Mouse (Mus musculus) liver, embryonic 15.5 days (tissue): Measurements from ENCODE around the gene Tdgf1. TPM values are rescaled to one million over a fixed set of nuclear protein-coding genes. Genes with fewer than 3 reads are reported as not detected.

Experiments
- ATAC-seq: fragments of 200-750 bp; cut with Nextera tagmentation; 2 replicates; pipeline ENCODE4 v1.8.0; 2017; ENCODE audit warnings: moderate number of reproducible peaks, mild to moderate bottlenecking, moderate library complexity; ENCODE audit not compliant: insufficient read depth
- H3K27ac ChIP-seq: fragments of 300-500 bp; sonication (generic); replicated peaks from 2 replicates; pipeline ENCODE4 v1.5.1; 2015; ENCODE audit warnings: mild to moderate bottlenecking, inconsistent platforms
- H3K27me3 ChIP-seq: fragments of 300-500 bp; sonication (generic); 2 replicates; pipeline ENCODE4 v1.6.1; 2015; ENCODE audit warnings: mild to moderate bottlenecking, inconsistent platforms
- H3K36me3 ChIP-seq: fragments of 300-500 bp; sonication (generic); replicated peaks from 2 replicates; pipeline ENCODE4 v1.6.1; 2015; ENCODE audit warnings: moderate library complexity, mild to moderate bottlenecking, inconsistent platforms
- H3K4me1 ChIP-seq: fragments of 300-500 bp; sonication (generic); replicated peaks from 2 replicates; pipeline ENCODE4 v1.6.1; 2015; ENCODE audit warnings: inconsistent platforms
- H3K4me2 ChIP-seq: fragments of 300-500 bp; sonication (generic); 2 replicates; pipeline ENCODE4 v1.6.1; 2015; ENCODE audit warnings: moderate library complexity, mild to moderate bottlenecking, inconsistent platforms
- H3K4me3 ChIP-seq: fragments of 300-500 bp; sonication (generic); replicated peaks from 2 replicates; pipeline ENCODE4 v1.5.1; 2015; ENCODE audit warnings: mild to moderate bottlenecking, inconsistent platforms
- H3K9ac ChIP-seq: fragments of 300-500 bp; sonication (generic); 2 replicates; pipeline ENCODE4 v1.6.1; 2015; ENCODE audit warnings: moderate library complexity, mild to moderate bottlenecking, inconsistent platforms
- H3K9me3 ChIP-seq: fragments of 300-500 bp; sonication (generic); replicated peaks from 2 replicates; pipeline ENCODE4 v1.6.1; 2016; ENCODE audit warnings: inconsistent platforms
- WGBS: fragments of 180-500 bp; shearing (Covaris S2); methylation state at CpG from one replicate; pipeline ENCODE4 v1.1.7; 2015; ENCODE audit warnings: mixed read lengths; ENCODE audit not compliant: insufficient replicate concordance; 5-methylcytosine and 5-hydroxymethylcytosine counted together
- polyA plus RNA-seq: library from polyadenylated mRNA; unstranded; fragments of >200 nt; fragmentation: Nextera tagmentation; extraction: Ambion mirVana; gene quantifications from 2 replicates; pipeline ENCODE4 v1.2.1, GENCODE M21; 2015

The Tdgf1 gene
- polyA plus RNA-seq, 1 experiment from 2014 or later: not detected

DNA sequence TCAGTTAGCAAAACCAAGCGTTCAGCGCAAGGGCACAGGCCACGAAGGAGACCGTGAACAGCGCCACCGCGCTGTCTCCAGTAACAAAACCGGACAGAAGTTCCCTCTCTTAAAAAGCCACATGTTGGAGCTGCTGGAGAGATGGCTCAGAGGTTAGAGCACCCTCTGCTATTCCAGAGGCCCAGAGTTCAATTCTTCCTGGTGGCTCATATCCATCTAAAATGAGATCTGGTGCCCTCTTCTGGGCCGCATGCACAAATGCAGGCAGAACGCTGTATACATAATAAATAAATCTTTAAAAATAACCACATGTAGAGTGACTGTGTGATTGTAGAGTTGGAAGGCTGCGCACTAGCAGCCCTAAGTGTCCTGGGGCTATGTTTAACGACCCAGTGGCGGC is 1.7 kb downstream of the Tdgf1 start:
- no peak overlapping the region for H3K27ac ChIP-seq
- H3K27me3 ChIP-seq: peaks cover 47% of the 10 kb centered on the region
- H3K36me3 ChIP-seq: no peaks in the 10 kb centered on the region
- no peak overlapping the region for H3K4me2 ChIP-seq
- no peak overlapping the region for H3K4me3 ChIP-seq
- no peaks in the 10 kb centered on the region for H3K4me1 ChIP-seq
- no peak overlapping the region for H3K9ac ChIP-seq
- ATAC-seq: no peak
- H3K9me3 ChIP-seq: no peaks in the 10 kb centered on the region
- WGBS: 32% methylated on average over 13 of the region's 13 CpGs

DNA sequence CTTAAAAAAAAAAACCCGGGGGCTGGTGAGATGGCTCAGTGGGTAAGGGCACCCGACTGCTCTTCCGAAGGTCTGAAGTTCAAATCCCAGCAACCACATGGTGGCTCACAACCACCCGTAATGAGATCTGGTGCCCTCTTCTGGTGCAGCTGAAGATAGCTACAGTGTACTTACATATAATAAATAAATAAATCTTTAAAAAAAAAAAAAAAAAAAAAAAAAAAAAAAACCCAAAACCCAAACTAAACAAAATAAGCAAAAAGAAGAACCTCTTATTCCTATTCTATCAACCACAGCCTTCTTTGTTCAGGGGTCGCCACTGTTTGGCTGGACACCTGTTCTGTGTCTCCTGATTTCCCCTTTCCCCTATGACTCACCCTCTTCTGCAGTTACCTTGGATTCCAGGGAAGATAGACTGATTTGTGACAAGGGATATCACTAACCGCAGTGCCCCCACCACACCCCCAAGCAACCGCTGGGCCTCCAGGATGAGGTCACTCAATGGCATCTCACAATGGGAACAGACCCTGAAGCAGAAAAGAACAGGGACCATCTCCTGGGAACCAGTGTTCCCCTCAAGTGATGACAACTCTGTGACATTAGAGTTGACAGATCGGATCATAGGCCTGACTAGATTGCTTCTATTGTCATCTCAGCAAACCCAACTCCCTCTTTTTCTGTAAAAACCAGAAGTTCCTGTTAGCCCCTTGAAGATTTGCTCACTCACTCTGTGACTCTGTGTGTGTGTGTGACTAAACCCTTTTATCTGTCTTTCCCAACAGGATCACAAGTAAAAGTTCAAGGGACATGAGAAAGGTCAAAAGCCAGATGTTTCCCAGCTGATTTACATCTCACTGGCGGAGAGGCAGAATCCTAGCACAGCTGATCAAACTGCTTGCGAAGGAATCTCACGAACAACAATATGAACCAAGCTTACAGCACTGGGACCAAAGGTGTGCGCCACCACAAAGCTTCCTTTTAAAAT is 8.2 kb downstream of the Tdgf1 start:
- Histone ChIP-seq H3K36me3 (no peaks in the 10 kb centered on the region), H3K9me3 (no peaks in the 10 kb centered on the region), H3K4me2 (no peak overlapping the region), H3K27me3 (no peaks in the 10 kb centered on the region), H3K4me1 (no peaks in the 10 kb centered on the region), H3K4me3 (no peak overlapping the region), H3K9ac (no peak overlapping the region), H3K27ac (no peak overlapping the region)
- no peak for ATAC-seq
- WGBS: 50% methylated on average over 12 of the region's 12 CpGs

DNA sequence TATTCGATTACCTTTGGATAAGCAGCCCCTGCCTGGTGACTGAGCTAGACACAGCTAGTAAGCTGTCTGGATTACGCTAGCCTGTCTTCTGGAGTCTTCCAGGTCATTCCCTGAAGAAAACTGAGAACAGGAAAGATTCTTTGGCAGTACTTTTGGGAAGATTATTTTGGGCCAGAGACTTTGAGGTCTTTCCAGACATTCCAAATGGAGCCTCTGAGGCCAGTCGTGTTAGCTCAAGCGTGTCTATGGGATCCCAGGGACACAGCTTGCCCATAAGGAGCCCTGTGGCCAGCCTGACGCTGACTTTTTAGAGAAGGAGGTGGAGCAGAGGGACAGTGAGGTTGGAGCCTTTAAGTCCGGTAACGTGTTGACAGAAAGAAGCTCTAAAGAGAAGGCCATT is 10.0 kb downstream of the Tdgf1 start:
- H3K9ac ChIP-seq: no peak overlapping the region
- ATAC-seq: no peak
- H3K27me3 ChIP-seq: no peaks in the 10 kb centered on the region
- no peak overlapping the region for H3K4me2 ChIP-seq
- H3K4me1 ChIP-seq: no peaks in the 10 kb centered on the region
- H3K27ac ChIP-seq: no peak overlapping the region
- H3K4me3 ChIP-seq: no peak overlapping the region
- H3K9me3 ChIP-seq: no peaks in the 10 kb centered on the region
- H3K36me3 ChIP-seq: no peaks in the 10 kb centered on the region
- 63% methylated on average over 7 of the region's 7 CpGs for WGBS

DNA sequence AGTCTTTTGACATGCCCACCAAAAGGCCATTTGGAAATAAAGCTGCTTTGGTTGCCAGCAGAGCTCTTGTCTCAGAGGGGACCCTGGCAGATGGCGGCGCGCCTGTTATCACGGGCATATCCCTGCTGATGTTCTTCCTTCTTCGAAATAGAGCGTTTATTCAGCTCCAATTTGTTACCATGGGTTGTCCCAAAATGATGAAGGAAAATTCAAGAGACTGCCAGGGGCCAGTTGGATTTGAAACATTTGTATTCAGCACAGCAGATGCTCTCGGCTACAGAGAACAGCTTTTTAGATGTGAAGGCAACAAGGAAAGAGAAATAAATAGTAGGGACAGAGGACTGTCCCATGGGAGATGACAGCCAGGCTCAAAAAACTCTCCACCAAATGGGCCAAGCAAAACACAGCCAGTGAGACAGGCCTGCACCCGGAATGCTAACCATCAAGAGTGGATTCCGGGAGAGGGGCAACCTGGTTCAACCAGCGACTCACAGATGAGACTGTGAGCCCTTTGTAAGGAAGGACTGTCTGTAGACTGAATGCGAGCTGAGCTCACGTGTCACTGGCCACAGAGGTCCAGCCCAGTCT is 12.0 kb downstream of the Tdgf1 start:
- Histone ChIP-seq H3K36me3 (no peaks in the 10 kb centered on the region), H3K27ac (no peak overlapping the region), H3K9me3 (no peaks in the 10 kb centered on the region), H3K4me3 (no peak overlapping the region), H3K9ac (no peak overlapping the region), H3K4me1 (no peaks in the 10 kb centered on the region), H3K4me2 (no peak overlapping the region), H3K27me3 (no peaks in the 10 kb centered on the region)
- no peak for ATAC-seq
- 66% methylated on average over 12 of the region's 12 CpGs for WGBS

DNA sequence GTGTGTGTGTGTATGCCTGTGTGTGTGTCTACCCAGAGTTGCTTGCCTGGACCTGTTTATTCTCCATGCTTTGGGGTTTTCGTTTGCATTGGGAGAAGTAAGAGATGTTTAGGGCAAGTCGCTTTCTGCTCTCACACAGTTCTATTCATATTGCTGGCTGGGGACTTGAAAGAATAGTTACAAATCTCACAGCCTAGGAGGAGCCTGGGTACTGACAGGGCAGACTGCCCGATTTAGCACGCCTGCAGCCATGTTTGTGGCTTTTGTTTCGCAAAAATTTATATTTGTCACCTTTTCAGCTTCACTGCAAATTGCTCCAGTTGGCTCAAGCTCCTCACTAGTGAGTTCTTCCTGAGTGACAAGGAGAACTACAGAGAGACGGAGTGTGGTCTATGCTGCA is 14.4 kb downstream of the Tdgf1 start:
- Histone ChIP-seq H3K9me3 (no peaks in the 10 kb centered on the region), H3K27ac (no peak overlapping the region), H3K27me3 (no peaks in the 10 kb centered on the region), H3K4me1 (no peaks in the 10 kb centered on the region), H3K4me2 (no peak overlapping the region), H3K4me3 (no peak overlapping the region), H3K36me3 (no peaks in the 10 kb centered on the region), H3K9ac (no peak overlapping the region)
- no peak for ATAC-seq
- 60% methylated on average over 6 of the region's 6 CpGs for WGBS

DNA sequence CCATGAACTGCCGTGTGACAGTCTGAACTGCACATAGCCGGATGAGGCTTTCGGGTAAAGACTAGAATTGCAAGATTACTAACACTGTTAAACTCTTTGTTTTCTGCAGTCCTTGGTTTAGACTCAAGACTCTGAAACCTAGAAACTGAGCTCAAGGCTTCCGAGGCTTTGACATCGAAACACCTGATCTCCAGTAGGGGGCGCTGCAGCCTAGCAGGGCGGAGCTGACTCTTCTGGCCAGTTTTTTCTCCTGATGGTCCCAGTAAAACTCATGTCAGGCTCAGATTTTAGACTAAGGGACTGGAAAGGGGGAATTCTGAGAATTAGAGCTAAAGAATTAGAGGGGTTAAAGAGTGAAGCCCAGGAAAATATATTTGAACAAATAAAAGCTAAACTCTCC is 23.2 kb downstream of the Tdgf1 start:
- Histone ChIP-seq H3K9me3 (no peaks in the 10 kb centered on the region), H3K4me1 (no peaks in the 10 kb centered on the region), H3K27ac (no peak overlapping the region), H3K4me3 (no peak overlapping the region), H3K9ac (no peak overlapping the region), H3K4me2 (no peak overlapping the region), H3K27me3 (no peaks in the 10 kb centered on the region), H3K36me3 (no peaks in the 10 kb centered on the region)
- no peak for ATAC-seq
- WGBS: 8% methylated on average over 7 of the region's 7 CpGs

DNA sequence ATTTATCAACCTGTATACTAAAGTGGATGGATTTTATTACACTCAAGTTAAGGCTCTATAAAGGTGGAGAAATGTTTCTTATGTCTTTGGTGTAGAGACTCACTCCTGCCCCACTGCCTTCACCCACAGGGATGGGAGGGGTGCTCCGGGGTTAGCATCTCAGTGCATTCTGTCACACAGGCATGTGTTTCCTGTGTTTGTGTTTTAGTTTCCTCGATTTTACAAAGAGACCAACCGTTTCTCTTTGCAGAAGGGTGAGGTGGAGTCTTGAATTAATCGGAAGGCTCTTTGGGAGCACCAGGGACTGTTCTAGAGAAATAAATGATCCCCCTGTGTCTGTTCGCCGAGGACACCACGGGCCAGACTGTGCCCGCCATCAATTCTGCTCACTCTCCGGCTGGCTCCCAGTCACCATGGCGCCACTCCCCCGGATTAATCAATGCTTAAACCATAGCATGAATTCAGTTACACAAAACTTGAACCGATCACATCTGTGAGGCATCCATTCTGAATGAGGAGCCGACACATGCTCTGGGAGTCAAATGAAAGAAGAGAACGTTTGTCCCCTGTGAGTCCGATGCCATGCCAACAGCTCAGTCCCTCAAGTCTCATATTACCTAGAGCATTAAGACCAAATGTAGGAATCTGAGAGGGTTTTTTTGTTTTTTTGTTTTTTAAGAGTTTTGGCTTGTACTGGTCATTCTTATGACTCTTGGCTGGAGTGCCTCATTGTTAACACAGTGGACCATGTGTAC is 25.1 kb downstream of the Tdgf1 start:
- no peak for ATAC-seq
- Histone ChIP-seq H3K27ac (no peak overlapping the region), H3K9ac (no peak overlapping the region), H3K4me3 (no peak overlapping the region), H3K9me3 (no peaks in the 10 kb centered on the region), H3K4me2 (no peak overlapping the region), H3K27me3 (no peaks in the 10 kb centered on the region), H3K4me1 (no peaks in the 10 kb centered on the region), H3K36me3 (no peaks in the 10 kb centered on the region)
- 47% methylated on average over 15 of the region's 15 CpGs for WGBS

DNA sequence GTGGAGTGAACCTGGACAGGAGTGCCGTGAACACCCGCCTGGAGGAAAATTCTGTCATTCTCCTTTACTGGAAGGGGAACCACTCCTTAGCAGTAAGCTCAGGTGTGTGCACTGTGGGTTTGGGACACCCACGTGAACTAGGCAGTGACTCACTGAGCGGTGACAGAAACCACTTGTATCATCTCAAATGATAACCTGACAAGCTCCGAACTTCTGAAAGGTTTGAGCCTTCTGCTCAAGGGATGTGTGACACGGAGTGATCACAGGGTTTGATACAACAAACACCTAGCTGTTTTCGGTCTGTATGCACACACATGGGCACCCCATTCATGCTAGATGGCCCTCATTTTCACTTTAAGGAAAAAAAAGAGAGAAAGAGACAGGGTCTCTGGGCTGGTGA is 29.2 kb downstream of the Tdgf1 start, which contains the start of gene Fam240a:
TSS of gene Fam240a (minus strand) at position 76 of the 400 bp plus-strand sequence.
- no peak within 1 kb of the TSS for H3K27ac ChIP-seq
- no peak within 1 kb of the TSS for H3K4me2 ChIP-seq
- WGBS: 68% methylated on average over 7 of the region's 7 CpGs
- H3K9me3 ChIP-seq: no peaks in the 10 kb centered on the region
- no peaks in the 10 kb centered on the region for H3K4me1 ChIP-seq
- ATAC-seq: no peak
- no peak within 1 kb of the TSS for H3K4me3 ChIP-seq
- no peak within 1 kb of the TSS for H3K9ac ChIP-seq
- no peaks in the 10 kb centered on the region for H3K27me3 ChIP-seq
- no peaks in the 10 kb centered on the region for H3K36me3 ChIP-seq

DNA sequence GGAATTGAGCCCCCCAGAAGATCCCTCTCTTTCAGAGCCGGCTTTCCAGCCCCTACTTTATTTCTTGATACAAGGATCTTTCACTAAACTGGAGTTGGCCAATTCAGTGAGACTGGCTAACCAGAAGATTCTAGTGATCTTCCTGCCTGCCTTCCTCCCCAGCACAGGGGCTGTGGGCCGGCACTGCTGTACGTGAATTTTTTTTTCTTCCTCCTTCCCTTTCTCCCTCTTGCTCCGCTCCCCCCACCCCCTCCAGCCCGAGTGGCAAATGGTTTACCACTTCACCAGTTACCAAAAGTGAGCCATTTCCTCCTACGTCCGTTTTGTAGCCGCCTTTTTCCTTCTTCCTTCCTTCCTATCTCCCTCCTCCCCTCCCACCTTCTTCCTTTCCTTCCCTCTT is 30.5 kb downstream of the Tdgf1 start:
- Histone ChIP-seq H3K4me3 (no peak overlapping the region), H3K27me3 (no peaks in the 10 kb centered on the region), H3K4me2 (no peak overlapping the region), H3K9me3 (no peaks in the 10 kb centered on the region), H3K4me1 (no peaks in the 10 kb centered on the region), H3K9ac (no peak overlapping the region), H3K27ac (no peak overlapping the region), H3K36me3 (no peaks in the 10 kb centered on the region)
- WGBS: 11% methylated on average over 8 of the region's 8 CpGs
- ATAC-seq: no peak

DNA sequence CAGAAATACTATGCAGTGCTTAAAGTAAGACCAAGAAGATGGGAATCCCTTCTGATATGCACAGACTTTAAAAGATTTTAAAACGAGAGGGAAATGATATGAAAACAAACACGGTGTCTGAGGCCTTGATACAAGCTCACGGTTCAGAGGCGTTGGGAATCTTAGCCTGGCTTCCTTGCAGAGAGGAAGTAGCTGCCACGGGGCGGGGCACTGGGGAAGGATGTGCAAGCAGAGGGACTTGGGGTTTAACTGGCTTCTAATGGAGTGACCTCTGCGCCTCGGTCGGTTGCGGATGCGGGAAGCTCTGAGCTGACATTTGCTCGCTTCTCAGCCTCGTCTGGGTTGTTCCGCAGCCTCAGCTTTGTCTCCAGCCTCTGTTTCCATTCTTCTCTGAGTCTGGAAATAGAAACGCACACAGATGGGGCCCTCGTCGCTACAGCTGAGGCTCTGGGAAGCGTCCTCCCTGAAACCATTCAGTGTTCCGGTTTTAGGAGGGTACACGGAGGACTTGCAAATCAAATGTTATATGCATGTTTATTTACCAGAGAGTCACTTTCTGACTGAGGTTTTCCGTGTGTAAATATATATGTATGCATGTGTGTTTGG is 31.2 kb downstream of the Tdgf1 start:
- 48% methylated on average over 21 of the region's 21 CpGs for WGBS
- no peak for ATAC-seq

More for the DNA sequence above, 31.2 kb downstream of the Tdgf1 start:
- no peak overlapping the region for H3K9ac ChIP-seq
- no peaks in the 10 kb centered on the region for H3K9me3 ChIP-seq
- no peaks in the 10 kb centered on the region for H3K27me3 ChIP-seq
- no peaks in the 10 kb centered on the region for H3K4me1 ChIP-seq
- H3K27ac ChIP-seq: no peak overlapping the region
- H3K4me2 ChIP-seq: no peak overlapping the region
- no peaks in the 10 kb centered on the region for H3K36me3 ChIP-seq
- H3K4me3 ChIP-seq: no peak overlapping the region
